Mouse (Mus musculus) lung, postnatal 0 days (tissue): ENCODE results near the gene Trim3. TPM values are rescaled to one million over a fixed set of nuclear protein-coding genes. Genes with fewer than 3 reads are reported as not detected.

Experiments
- ATAC-seq: fragments of 200-750 bp; cut with Nextera tagmentation; 2 replicates; pipeline ENCODE4 v1.8.0; 2017; ENCODE audit warnings: moderate library complexity
- DNase-seq: peaks from one replicate; pipeline ENCODE4 v3.0.0-alpha.2; 2016; ENCODE audit warnings: low spot score
- H3K27ac ChIP-seq: fragments of 300-500 bp; sonication (generic); 2 replicates; pipeline ENCODE4 v1.5.1; 2014; ENCODE audit warnings: antibody characterized with exemption, mild to moderate bottlenecking, low read length, mixed read lengths
- H3K27me3 ChIP-seq: fragments of 300-500 bp; sonication (generic); replicated peaks from 2 replicates; pipeline ENCODE4 v1.6.1; 2014; ENCODE audit warnings: low read length, mixed read lengths; ENCODE audit not compliant: insufficient read depth
- H3K36me3 ChIP-seq: fragments of 300-500 bp; sonication (generic); 2 replicates; pipeline ENCODE4 v1.6.1; 2014; ENCODE audit warnings: low read length, mixed read lengths; ENCODE audit not compliant: insufficient read depth
- H3K4me1 ChIP-seq: fragments of 300-500 bp; sonication (generic); 2 replicates; pipeline ENCODE4 v1.6.1; 2014; ENCODE audit warnings: antibody characterized with exemption, low read depth, low read length, mixed read lengths; ENCODE audit not compliant: insufficient read depth
- H3K4me2 ChIP-seq: fragments of 300-500 bp; sonication (generic); replicated peaks from 2 replicates; pipeline ENCODE4 v1.6.1; 2014; ENCODE audit warnings: low read depth, mild to moderate bottlenecking, low read length, moderate library complexity, mixed read lengths
- H3K4me3 ChIP-seq: fragments of 300-500 bp; sonication (generic); 2 replicates; pipeline ENCODE4 v1.5.1; 2014; ENCODE audit warnings: low read depth, low read length
- H3K9ac ChIP-seq: fragments of 300-500 bp; sonication (generic); replicated peaks from 2 replicates; pipeline ENCODE4 v1.6.1; 2014; ENCODE audit warnings: low read depth, mild to moderate bottlenecking
- H3K9me3 ChIP-seq: fragments of 300-500 bp; sonication (generic); 2 replicates; pipeline ENCODE4 v1.6.1; 2016; ENCODE audit warnings: low read length, mixed read lengths
- CTCF ChIP-seq: IDR thresholded peaks from 2 replicates; pipeline ENCODE4 v1.5.1; 2016; ENCODE audit warnings: antibody characterized with exemption, mild to moderate bottlenecking
- EP300 ChIP-seq: IDR thresholded peaks from 2 replicates; pipeline ENCODE4 v1.6.1; 2016; ENCODE audit warnings: antibody characterized with exemption, mild to moderate bottlenecking, control low read depth
- WGBS: fragments of 180-500 bp; shearing (Covaris S2); extraction: QIAGEN DNeasy Blood & Tissue Kit; methylation state at CpG from one replicate; pipeline ENCODE4 v1.1.7; 2014; 5-methylcytosine and 5-hydroxymethylcytosine counted together
- polyA plus RNA-seq: library from polyadenylated mRNA; unstranded; fragments of >200 nt; fragmentation: Nextera tagmentation; extraction: Ambion mirVana; gene quantifications from 2 replicates; pipeline ENCODE4 v1.2.1, GENCODE M21; 2015

Gene Trim3
- polyA plus RNA-seq, 1 experiment from 2014 or later = 116 TPM

- Histone ChIP-seq H3K4me3 (no peak overlapping the region), H3K27ac (no peak overlapping the region), H3K36me3 (peaks cover 10% of the 10 kb centered on the region; the same call in 1 of the 2 replicates), H3K9me3 (no peaks in the 10 kb centered on the region), H3K4me1 (peaks cover 10% of the 10 kb centered on the region; the same call in 1 of the 2 replicates), H3K4me2 (no peak overlapping the region), H3K27me3 (no peaks in the 10 kb centered on the region), H3K9ac (no peak overlapping the region)
- TF ChIP-seq CTCF (no peak), EP300 (no peak)
- ATAC-seq (no peak), DNase-seq (no peak)
- WGBS = 93% methylated on average over 9 of the region's 9 CpGs
Measured at GRCm38 (mm10) chr7:105559016-105559415, 74.4 kb downstream of the Trim3 start.

- no peak overlapping the region for H3K9ac ChIP-seq
- H3K27ac ChIP-seq = no peak overlapping the region
- no peak for ATAC-seq
- no peaks in the 10 kb centered on the region for H3K9me3 ChIP-seq
- TF ChIP-seq CTCF (no peak), EP300 (no peak)
- no peak for DNase-seq
- 85% methylated on average over 11 of the region's 11 CpGs for WGBS
- peaks cover 10% of the 10 kb centered on the region; the same call in 1 of the 2 replicates for H3K4me1 ChIP-seq
- no peak overlapping the region for H3K4me2 ChIP-seq
- no peak overlapping the region for H3K4me3 ChIP-seq
- H3K36me3 ChIP-seq = peaks cover 10% of the 10 kb centered on the region; the same call in 1 of the 2 replicates
- no peaks in the 10 kb centered on the region for H3K27me3 ChIP-seq
Measured at GRCm38 (mm10) chr7:105557671-105558070, 75.7 kb downstream of the Trim3 start.

GRCm38 (mm10) chr7:105556406-105556805, 77.0 kb downstream of the Trim3 start:
- Histone ChIP-seq H3K4me1 (peaks cover 10% of the 10 kb centered on the region; the same call in 1 of the 2 replicates), H3K27me3 (no peaks in the 10 kb centered on the region), H3K27ac (no peak overlapping the region), H3K4me3 (no peak overlapping the region), H3K9ac (no peak overlapping the region), H3K9me3 (no peaks in the 10 kb centered on the region), H3K36me3 (peaks cover 3% of the 10 kb centered on the region; the same call in 1 of the 2 replicates), H3K4me2 (no peak overlapping the region)
- TF ChIP-seq CTCF = no peak
- TF ChIP-seq EP300 = no peak
- 81% methylated on average over 8 of the region's 8 CpGs for WGBS
- DNase-seq = no peak
- ATAC-seq = no peak

GRCm38 (mm10) chr7:105555571-105555970, 77.8 kb downstream of the Trim3 start:
- H3K9me3 ChIP-seq = no peaks in the 10 kb centered on the region
- ATAC-seq (no peak), DNase-seq (no peak)
- H3K27ac ChIP-seq = no peak overlapping the region
- TF ChIP-seq EP300 = no peak
- no peak for TF ChIP-seq CTCF
- peak overlapping the region; percentile 83; the same call in 1 of the 2 replicates for H3K4me2 ChIP-seq
- no peaks in the 10 kb centered on the region for H3K27me3 ChIP-seq
- H3K4me3 ChIP-seq = no peak overlapping the region
- H3K9ac ChIP-seq = no peak overlapping the region
- WGBS = 80% methylated on average over 10 of the region's 10 CpGs
- H3K4me1 ChIP-seq = peaks cover 10% of the 10 kb centered on the region; the same call in 1 of the 2 replicates
- H3K36me3 ChIP-seq = 0 out of 2 replicates have a peak, but pooled peaks cover 3% of the 10 kb centered on the region

Other genes with a start within 250 kb of the Trim3 start
- gene Fam160a2, start 233.5 kb downstream of the Trim3 start, polyA plus RNA-seq = 25.1 and 26.0 TPM in 2 replicates
- 0.11 TPM in 1 of 2 replicates, not detected in the other for gene Cnga4, start 229.0 kb downstream of the Trim3 start, polyA plus RNA-seq
- 0.06 and 0.12 TPM in 2 replicates for gene Cckbr, start 207.8 kb downstream of the Trim3 start, polyA plus RNA-seq
- 162 and 168 TPM in 2 replicates for gene Cavin3, start 151.3 kb downstream of the Trim3 start, polyA plus RNA-seq
- gene Smpd1, start 79.2 kb downstream of the Trim3 start, polyA plus RNA-seq = 57.1 and 57.5 TPM in 2 replicates
- gene Apbb1, start 51.9 kb downstream of the Trim3 start, polyA plus RNA-seq = 71.2 and 77.6 TPM in 2 replicates
- gene Hpx, start 33.4 kb downstream of the Trim3 start, polyA plus RNA-seq = 1.7 and 2.0 TPM in 2 replicates
- gene Timm10b, start 6.5 kb upstream of the Trim3 start, polyA plus RNA-seq = 220 and 236 TPM in 2 replicates
- 48.5 and 52.7 TPM in 2 replicates for gene Arfip2, start 6.8 kb upstream of the Trim3 start, polyA plus RNA-seq
- gene Gm45799, start 7.0 kb upstream of the Trim3 start, polyA plus RNA-seq = 41.7 and 53.1 TPM in 2 replicates
- 0.60 and 0.79 TPM in 2 replicates for gene Dnhd1, start 17.3 kb upstream of the Trim3 start, polyA plus RNA-seq
- 378 and 390 TPM in 2 replicates for gene Ilk, start 103.0 kb upstream of the Trim3 start, polyA plus RNA-seq
- gene Rrp8, start 103.8 kb upstream of the Trim3 start, polyA plus RNA-seq = 19.0 and 19.3 TPM in 2 replicates
- 111 and 121 TPM in 2 replicates for gene Taf10, start 110.8 kb upstream of the Trim3 start, polyA plus RNA-seq
- gene Tpp1, start 118.7 kb upstream of the Trim3 start, polyA plus RNA-seq = 107 and 110 TPM in 2 replicates
- gene Dchs1, start 154.1 kb upstream of the Trim3 start, polyA plus RNA-seq = 3.0 and 3.4 TPM in 2 replicates
- gene Mrpl17, start 177.5 kb upstream of the Trim3 start, polyA plus RNA-seq = 257 and 270 TPM in 2 replicates